Mouse (Mus musculus): Measurements from ENCODE around the gene St8sia4. TPM values are rescaled to one million over a fixed set of nuclear protein-coding genes. Genes with fewer than 3 reads are reported as not detected.

St8sia4 gene
- polyA plus RNA-seq (2012), result 10.4 and 15.0 TPM in 2 replicates

- TF ChIP-seq GATA1 (IDR thresholded peaks at IDR 0.05; ENCODE audit: low read length), result no peak
These were observed at the start of gene St8sia4 for GRCm38 (mm10) chr1:95667435-95668252. Gene St8sia4, minus strand, starts transcription at chr1:95667571.

GRCm38 (mm10) chr1:95709181-95709580 lies 41.8 kb upstream of the St8sia4 start:
- TF ChIP-seq GATA1 (IDR thresholded peaks at IDR 0.05; ENCODE audit: low read length), result no peak

GRCm38 (mm10) chr1:95699903-95700302 lies 32.5 kb upstream of the St8sia4 start:
- TF ChIP-seq GATA1 (IDR thresholded peaks at IDR 0.05; ENCODE audit: low read length), result no peak

- no peak for TF ChIP-seq GATA1 (IDR thresholded peaks at IDR 0.05; ENCODE audit: low read length)
These were observed 6.7 kb upstream of the St8sia4 start for GRCm38 (mm10) chr1:95674052-95674451.

GRCm38 (mm10) chr1:95668253-95668805 lies 958 bp upstream of the St8sia4 start:
- no peak for TF ChIP-seq GATA1 (IDR thresholded peaks at IDR 0.05; ENCODE audit: low read length)

GRCm38 (mm10) chr1:95666541-95667320 lies 640 bp downstream of the St8sia4 start:
- no peak for TF ChIP-seq GATA1 (IDR thresholded peaks at IDR 0.05; ENCODE audit: low read length)

GRCm38 (mm10) chr1:95665951-95666484 lies 1.4 kb downstream of the St8sia4 start:
- TF ChIP-seq GATA1 (IDR thresholded peaks at IDR 0.05; ENCODE audit: low read length), result no peak

- TF ChIP-seq GATA1 (IDR thresholded peaks at IDR 0.05; ENCODE audit: low read length), result no peak
These were observed 2.2 kb downstream of the St8sia4 start for GRCm38 (mm10) chr1:95664969-95665702.

- no peak for TF ChIP-seq GATA1 (IDR thresholded peaks at IDR 0.05; ENCODE audit: low read length)
These were observed 3.0 kb downstream of the St8sia4 start for GRCm38 (mm10) chr1:95664321-95664825.

GRCm38 (mm10) chr1:95657051-95657668 lies 10.2 kb downstream of the St8sia4 start:
- no peak for TF ChIP-seq GATA1 (IDR thresholded peaks at IDR 0.05; ENCODE audit: low read length)

GRCm38 (mm10) chr1:95655564-95655963 lies 11.8 kb downstream of the St8sia4 start:
- TF ChIP-seq GATA1 (IDR thresholded peaks at IDR 0.05; ENCODE audit: low read length), result peak; percentile 64

- no peak for TF ChIP-seq GATA1 (IDR thresholded peaks at IDR 0.05; ENCODE audit: low read length)
These were observed 13.9 kb downstream of the St8sia4 start for GRCm38 (mm10) chr1:95653445-95653844.

- TF ChIP-seq GATA1 (IDR thresholded peaks at IDR 0.05; ENCODE audit: low read length), result no peak
These were observed 23.1 kb downstream of the St8sia4 start for GRCm38 (mm10) chr1:95644292-95644691.

GRCm38 (mm10) chr1:95639001-95639400 lies 28.4 kb downstream of the St8sia4 start:
- no peak for TF ChIP-seq GATA1 (IDR thresholded peaks at IDR 0.05; ENCODE audit: low read length)

GRCm38 (mm10) chr1:95624376-95624775 lies 43.0 kb downstream of the St8sia4 start:
- no peak for TF ChIP-seq GATA1 (IDR thresholded peaks at IDR 0.05; ENCODE audit: low read length)
